Mouse (Mus musculus): ENCODE measurements at regions not wholly inside any gene's neighbourhood (a gene's known extent, or its start where the extent isn't known, plus 50 kb on each side); places are given as distances from the start of the nearest gene placed in this dataset.

- no peak for DNase-seq (ENCODE audit: low read depth, low spot score)
These were observed 106.1 kb upstream of the Unc5b start for GRCm38 (mm10) chr10:60937517-60937866.

GRCm38 (mm10) chr10:60936659-60937516 lies 105.5 kb upstream of the Unc5b start:
- DNase-seq (ENCODE audit: low read depth, low spot score) = no peak

DNA sequence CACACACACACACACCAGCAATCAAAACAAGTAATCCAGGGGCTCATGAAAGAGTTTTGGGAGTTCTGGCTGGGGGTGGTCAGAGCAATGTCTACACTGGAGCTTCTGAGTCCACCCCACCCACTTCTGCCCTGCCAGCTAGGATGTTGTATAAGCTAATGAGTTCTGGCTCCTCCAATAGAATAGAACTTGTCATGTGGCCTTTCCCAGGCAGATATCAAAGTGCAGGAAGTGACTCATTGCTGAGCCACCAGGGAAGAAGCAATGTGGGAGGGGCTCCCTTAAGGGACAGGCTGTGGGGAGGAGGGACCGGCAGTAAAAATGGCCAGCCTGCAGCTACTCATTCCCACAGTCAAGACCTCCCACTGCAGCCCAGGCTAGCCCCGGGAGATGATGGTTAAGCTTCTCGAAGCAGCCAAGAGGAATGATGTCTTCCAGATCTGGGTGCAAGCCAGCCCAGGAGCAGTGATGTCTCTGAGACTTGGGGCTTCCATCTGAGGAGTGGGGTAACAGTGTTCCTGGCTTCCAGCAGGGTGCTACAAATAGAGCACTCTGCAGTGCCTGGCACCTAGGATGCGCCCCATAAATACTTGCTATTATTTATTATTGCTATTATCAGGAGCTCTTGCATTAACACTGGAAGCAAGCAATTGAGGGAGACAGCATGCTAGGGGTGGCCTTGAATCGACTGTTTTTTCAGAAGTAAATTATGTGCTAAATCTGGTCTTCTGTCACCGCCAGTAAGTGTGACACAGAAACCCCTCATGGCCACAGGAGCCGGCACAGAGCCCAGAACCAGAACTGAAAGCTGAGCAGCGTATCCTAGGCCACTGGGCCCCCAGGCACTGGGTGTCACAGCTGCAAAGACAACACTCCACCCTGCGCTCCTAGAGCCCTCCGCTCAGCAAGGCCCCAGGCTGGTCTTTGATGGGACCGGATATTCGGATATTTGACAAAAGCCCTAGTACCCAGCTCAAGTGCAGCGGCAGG lies 103.2 kb upstream of the Unc5b start:
- peak; percentile 96 for DNase-seq (ENCODE audit: low read depth, low spot score)

DNA sequence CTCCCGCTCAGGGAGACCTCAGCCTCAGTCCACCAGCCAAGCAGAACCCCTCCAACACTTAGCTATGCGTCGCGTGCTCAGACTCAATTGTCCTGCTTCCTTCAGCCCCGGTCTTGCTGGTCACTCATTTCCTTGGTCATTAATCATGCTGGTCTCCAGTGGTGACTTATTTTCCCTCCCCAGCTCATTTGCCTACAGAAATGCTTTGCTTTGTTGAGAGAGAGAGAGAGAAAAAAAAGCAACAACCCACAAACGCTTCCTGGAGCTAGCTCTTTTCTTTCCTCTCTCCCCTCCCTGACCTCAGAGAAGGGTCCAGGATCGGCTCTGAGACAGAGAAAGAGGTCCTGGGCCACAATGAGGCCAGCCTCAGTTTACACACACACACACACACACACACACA lies 102.5 kb upstream of the Unc5b start:
- DNase-seq (ENCODE audit: low read depth, low spot score) = peak; percentile 57

- DNase-seq (ENCODE audit: low read depth, low spot score) = peak; percentile 26
These were observed 101.5 kb upstream of the Unc5b start for GRCm38 (mm10) chr10:60932855-60933254.

- no peak for DNase-seq (ENCODE audit: low read depth, low spot score)
These were observed 100.6 kb upstream of the Unc5b start for GRCm38 (mm10) chr10:60931891-60932378.

GRCm38 (mm10) chr10:60928646-60929045 lies 97.3 kb upstream of the Unc5b start:
- no peak for DNase-seq (ENCODE audit: low read depth, low spot score)

- DNase-seq (ENCODE audit: low read depth, low spot score) = no peak
These were observed 96.8 kb upstream of the Unc5b start for GRCm38 (mm10) chr10:60928164-60928563.

- DNase-seq (ENCODE audit: low read depth, low spot score) = no peak
These were observed 95.3 kb upstream of the Unc5b start for GRCm38 (mm10) chr10:60926632-60927031.

GRCm38 (mm10) chr10:60925644-60926043 lies 94.3 kb upstream of the Unc5b start:
- no peak for DNase-seq (ENCODE audit: low read depth, low spot score)

DNA sequence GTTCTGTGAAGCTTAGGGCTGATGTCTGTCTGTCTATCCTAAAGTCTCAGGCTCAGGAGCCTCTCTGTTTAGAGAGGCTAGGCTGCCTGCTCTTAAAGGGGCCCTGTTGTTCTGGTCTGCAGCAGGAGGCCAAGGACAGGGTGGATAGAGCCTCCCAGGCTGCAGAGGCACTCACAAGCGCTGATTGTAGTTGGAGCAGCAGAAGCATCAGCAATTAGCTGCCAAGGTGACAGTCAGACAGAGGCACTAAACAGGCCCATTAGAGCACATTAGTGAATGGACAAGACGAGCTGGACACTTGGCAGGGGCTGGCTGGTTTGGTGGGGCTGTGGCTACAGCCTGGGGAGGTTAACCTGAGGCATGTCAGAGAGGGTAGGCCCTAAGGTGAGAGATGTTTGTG lies 93.8 kb upstream of the Unc5b start:
- no peak for DNase-seq (ENCODE audit: low read depth, low spot score)

DNA sequence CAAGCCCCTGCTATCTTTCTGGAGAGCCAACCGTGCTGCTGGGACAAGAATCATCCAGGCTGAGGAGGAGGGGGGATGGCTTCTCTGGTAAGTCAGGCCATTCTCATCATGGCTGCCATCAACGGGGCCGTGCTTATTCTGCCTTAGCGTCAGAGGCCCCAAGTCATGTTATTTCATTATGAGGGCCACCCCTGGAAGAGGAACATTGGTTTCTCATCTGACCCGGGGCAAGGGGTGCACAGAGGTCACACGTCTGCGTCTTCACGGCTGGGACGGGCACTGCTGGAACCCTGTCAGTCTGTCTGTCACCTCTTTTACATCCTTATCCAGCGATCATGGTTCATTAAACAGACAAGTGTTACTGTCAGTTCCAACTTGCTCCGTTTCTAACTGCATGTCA lies 92.4 kb upstream of the Unc5b start:
- DNase-seq (ENCODE audit: low read depth, low spot score) = no peak

- no peak for DNase-seq (ENCODE audit: low read depth, low spot score)
These were observed 89.2 kb upstream of the Unc5b start for GRCm38 (mm10) chr10:60920621-60921020.

- no peak for DNase-seq (ENCODE audit: low read depth, low spot score)
These were observed 86.6 kb upstream of the Unc5b start for GRCm38 (mm10) chr10:60918020-60918419.

- peak; percentile 59 for DNase-seq (ENCODE audit: low read depth, low spot score)
These were observed 83.0 kb upstream of the Unc5b start for GRCm38 (mm10) chr10:60914391-60914790.

DNA sequence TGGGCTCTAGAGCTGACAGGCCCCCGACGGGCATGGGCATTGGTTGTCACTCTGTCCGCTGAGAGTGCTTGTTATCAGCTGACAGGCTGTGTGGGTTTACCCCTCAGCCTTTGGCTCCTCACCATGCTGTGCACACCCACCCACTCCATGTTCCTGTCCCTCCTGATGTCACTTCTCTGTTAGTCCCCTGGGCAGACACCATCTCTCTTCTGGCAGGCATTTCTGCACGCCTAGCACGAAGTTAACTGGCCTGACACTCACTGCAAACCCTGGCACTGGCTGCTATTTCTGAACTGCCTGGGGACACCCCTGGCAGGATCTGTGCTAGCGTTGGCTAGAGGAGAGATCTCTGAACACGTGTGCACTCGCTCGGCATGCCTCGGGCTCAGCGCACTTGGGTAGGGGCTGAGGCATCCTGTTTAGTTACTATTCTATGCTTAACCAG lies 82.1 kb upstream of the Unc5b start:
- DNase-seq (ENCODE audit: low read depth, low spot score) = no peak

GRCm38 (mm10) chr10:60904351-60904750 lies 73.0 kb upstream of the Unc5b start:
- no peak for DNase-seq (ENCODE audit: low read depth, low spot score)

DNA sequence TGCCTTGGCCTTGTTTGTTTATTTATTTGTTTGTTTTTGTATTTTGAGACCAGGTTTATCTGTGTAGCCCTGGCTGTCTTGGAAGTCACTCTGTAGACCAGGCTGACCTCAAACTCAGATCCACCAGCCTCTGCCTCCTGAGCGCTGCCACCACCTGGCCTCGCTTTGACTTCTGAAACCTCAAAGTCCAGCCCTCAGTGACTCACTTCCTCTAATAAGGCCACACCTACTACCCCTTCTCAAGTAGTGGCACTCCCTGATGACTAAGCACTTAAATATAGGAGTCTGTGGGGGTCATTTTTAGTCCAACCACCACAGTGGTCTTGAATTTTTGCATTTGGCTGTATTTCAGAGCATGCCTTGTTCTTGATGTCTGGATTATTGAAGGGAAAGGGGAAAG lies 69.6 kb upstream of the Unc5b start:
- DNase-seq (ENCODE audit: low read depth, low spot score) = peak; percentile 68

- DNase-seq (ENCODE audit: low read depth, low spot score) = no peak
These were observed 62.4 kb upstream of the Unc5b start for GRCm38 (mm10) chr10:60893810-60894147.

- no peak for DNase-seq (ENCODE audit: low read depth, low spot score)
These were observed 61.9 kb upstream of the Unc5b start for GRCm38 (mm10) chr10:60893130-60893809.

DNA sequence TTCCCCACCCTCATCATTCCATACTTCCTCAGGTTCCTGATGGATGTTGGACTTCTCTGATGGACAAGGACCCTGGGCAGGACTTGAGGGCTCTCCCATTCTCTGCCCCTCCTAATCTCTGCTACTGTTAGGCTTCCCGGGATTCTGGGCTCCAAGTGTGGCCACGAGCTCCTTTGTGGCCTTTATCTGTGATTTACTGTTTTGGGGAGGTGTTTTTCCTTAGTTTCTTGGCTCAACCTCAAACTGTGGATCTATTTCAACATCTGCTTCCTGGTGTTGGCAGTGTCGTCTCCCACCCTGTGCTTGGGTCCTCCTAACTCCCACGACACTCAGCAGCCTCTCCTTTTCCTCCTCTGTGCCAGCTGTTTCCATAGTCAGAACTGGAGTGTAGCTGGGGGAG lies 61.3 kb upstream of the Unc5b start:
- DNase-seq (ENCODE audit: low read depth, low spot score) = no peak

Measured in 3T3-L1 (cell line).